Mouse (Mus musculus) neural tube, embryonic 11.5 days (tissue): ENCODE measurements around the gene Tbxa2r. TPM values are rescaled to one million over a fixed set of nuclear protein-coding genes. Genes with fewer than 3 reads are reported as not detected.

ENCODE experiments used
- ATAC-seq: fragments of 200-750 bp; cut with Nextera tagmentation; 2 replicates; pipeline ENCODE4 v1.8.0; 2017; ENCODE audit warnings: moderate number of reproducible peaks, mild to moderate bottlenecking, moderate TSS enrichment, moderate library complexity; ENCODE audit not compliant: insufficient read depth, low FRiP score, low TSS enrichment
- DNase-seq: peaks from one replicate; pipeline ENCODE4 v3.0.0-alpha.2; 2015; ENCODE audit warnings: low spot score
- H3K27ac ChIP-seq: fragments of 300-500 bp; sonication (generic); 2 replicates; pipeline ENCODE4 v1.5.1; 2014; ENCODE audit warnings: low read depth, mild to moderate bottlenecking, low read length
- H3K27me3 ChIP-seq: fragments of 300-500 bp; sonication (generic); 2 replicates; pipeline ENCODE4 v1.6.1; 2014; ENCODE audit warnings: mild to moderate bottlenecking, low read length, mixed read lengths; ENCODE audit not compliant: control insufficient read depth, insufficient read depth
- H3K36me3 ChIP-seq: fragments of 300-500 bp; sonication (generic); 2 replicates; pipeline ENCODE4 v1.6.1; 2014; ENCODE audit warnings: mild to moderate bottlenecking, low read length, moderate library complexity, mixed read lengths; ENCODE audit not compliant: control insufficient read depth, insufficient read depth
- H3K4me1 ChIP-seq: fragments of 300-500 bp; sonication (generic); 2 replicates; pipeline ENCODE4 v1.6.1; 2014; ENCODE audit warnings: low read length, mixed read lengths; ENCODE audit not compliant: control insufficient read depth, insufficient read depth
- H3K4me2 ChIP-seq: fragments of 300-500 bp; sonication (generic); 2 replicates; pipeline ENCODE4 v1.6.1; 2014; ENCODE audit warnings: low read depth, mild to moderate bottlenecking, moderate library complexity
- H3K4me3 ChIP-seq: fragments of 300-500 bp; sonication (generic); 2 replicates; pipeline ENCODE4 v1.5.1; 2014; ENCODE audit warnings: low read depth, low read length
- H3K9ac ChIP-seq: fragments of 300-500 bp; sonication (generic); 2 replicates; pipeline ENCODE4 v1.6.1; 2014; ENCODE audit warnings: mild to moderate bottlenecking, low read length
- H3K9me3 ChIP-seq: fragments of 300-500 bp; sonication (generic); 2 replicates; pipeline ENCODE4 v1.6.1; 2016; ENCODE audit warnings: low read length; ENCODE audit not compliant: control insufficient read depth
- WGBS: fragments of 180-500 bp; shearing (Covaris S2); extraction: QIAGEN DNeasy Blood & Tissue Kit; methylation state at CpG from one replicate; pipeline ENCODE4 v1.1.7; 2014; 5-methylcytosine and 5-hydroxymethylcytosine counted together
- polyA plus RNA-seq: library from polyadenylated mRNA; unstranded; fragments of >200 nt; fragmentation: Nextera tagmentation; extraction: Ambion mirVana; gene quantifications from 2 replicates; pipeline ENCODE4 v1.2.1, GENCODE M21; 2014

The Tbxa2r gene
- polyA plus RNA-seq, 1 experiment from 2014 or later: 1.8 TPM

GRCm38 (mm10) chr10:81321436-81321835, 7.1 kb upstream of the Tbxa2r start:
- Histone ChIP-seq H3K27me3 (no peaks in the 10 kb centered on the region), H3K27ac (no peak overlapping the region), H3K9me3 (no peaks in the 10 kb centered on the region), H3K4me1 (peaks cover 18% of the 10 kb centered on the region), H3K36me3 (peaks cover 41% of the 10 kb centered on the region), H3K4me2 (peak overlapping the region; percentile 77), H3K9ac (peak overlapping the region; percentile 56), H3K4me3 (peak overlapping the region; percentile 69)
- WGBS: 3% methylated on average over 20 of the region's 20 CpGs
- ATAC-seq (peak; percentile 3; the same call in 1 of the 2 replicates), DNase-seq (no peak)

- DNase-seq: no peak
- no peaks in the 10 kb centered on the region for H3K9me3 ChIP-seq
- no peaks in the 10 kb centered on the region for H3K27me3 ChIP-seq
- H3K27ac ChIP-seq: no peak overlapping the region
- 96% methylated on average over 27 of the region's 27 CpGs for WGBS
- H3K4me1 ChIP-seq: peaks cover 14% of the 10 kb centered on the region
- H3K36me3 ChIP-seq: peaks cover 45% of the 10 kb centered on the region
- H3K9ac ChIP-seq: no peak overlapping the region
- H3K4me2 ChIP-seq: peak overlapping the region; percentile 14; the same call in 1 of the 2 replicates
- H3K4me3 ChIP-seq: peak overlapping the region; percentile 69; the same call in 1 of the 2 replicates
- ATAC-seq: no peak
These were observed 6.1 kb upstream of the Tbxa2r start for GRCm38 (mm10) chr10:81322444-81322843.

GRCm38 (mm10) chr10:81323141-81323775, 5.3 kb upstream of the Tbxa2r start:
- Histone ChIP-seq H3K4me2 (no peak overlapping the region), H3K36me3 (peaks cover 43% of the 10 kb centered on the region), H3K27me3 (no peaks in the 10 kb centered on the region), H3K9ac (no peak overlapping the region), H3K4me3 (no peak overlapping the region), H3K27ac (no peak overlapping the region), H3K9me3 (no peaks in the 10 kb centered on the region), H3K4me1 (peaks cover 15% of the 10 kb centered on the region)
- DNase-seq (no peak), ATAC-seq (no peak)
- WGBS: 93% methylated on average over 23 of the region's 23 CpGs

GRCm38 (mm10) chr10:81323791-81324530, 4.6 kb upstream of the Tbxa2r start:
- no peak for ATAC-seq
- Histone ChIP-seq H3K4me2 (no peak overlapping the region), H3K27ac (no peak overlapping the region), H3K27me3 (no peaks in the 10 kb centered on the region), H3K9ac (no peak overlapping the region), H3K36me3 (peaks cover 43% of the 10 kb centered on the region), H3K9me3 (no peaks in the 10 kb centered on the region), H3K4me1 (peaks cover 18% of the 10 kb centered on the region), H3K4me3 (no peak overlapping the region)
- 96% methylated on average over 18 of the region's 18 CpGs for WGBS
- DNase-seq: no peak

- WGBS: 97% methylated on average over 21 of the region's 21 CpGs
These were observed 3.4 kb upstream of the Tbxa2r start for GRCm38 (mm10) chr10:81325176-81325575.

GRCm38 (mm10) chr10:81325781-81326180, 2.8 kb upstream of the Tbxa2r start:
- no peaks in the 10 kb centered on the region for H3K9me3 ChIP-seq
- no peak overlapping the region for H3K4me2 ChIP-seq
- no peak overlapping the region for H3K9ac ChIP-seq
- no peak overlapping the region for H3K27ac ChIP-seq
- no peaks in the 10 kb centered on the region for H3K27me3 ChIP-seq
- 97% methylated on average over 18 of the region's 18 CpGs for WGBS
- DNase-seq: no peak
- peaks cover 9% of the 10 kb centered on the region for H3K4me1 ChIP-seq
- H3K36me3 ChIP-seq: peaks cover 43% of the 10 kb centered on the region
- H3K4me3 ChIP-seq: no peak overlapping the region
- ATAC-seq: no peak

More at GRCm38 (mm10) chr10:81325176-81325575, 3.4 kb upstream of the Tbxa2r start:
- Histone ChIP-seq H3K27me3 (no peaks in the 10 kb centered on the region), H3K9ac (no peak overlapping the region), H3K4me3 (no peak overlapping the region), H3K9me3 (no peaks in the 10 kb centered on the region), H3K4me1 (peaks cover 9% of the 10 kb centered on the region), H3K4me2 (no peak overlapping the region), H3K36me3 (peaks cover 43% of the 10 kb centered on the region), H3K27ac (no peak overlapping the region)
- DNase-seq: no peak
- ATAC-seq: no peak

GRCm38 (mm10) chr10:81326858-81327257, 1.7 kb upstream of the Tbxa2r start:
- H3K9me3 ChIP-seq: no peaks in the 10 kb centered on the region
- no peak overlapping the region for H3K4me2 ChIP-seq
- no peak overlapping the region for H3K9ac ChIP-seq
- H3K4me1 ChIP-seq: peaks cover 6% of the 10 kb centered on the region
- WGBS: 83% methylated on average over 6 of the region's 6 CpGs
- no peak overlapping the region for H3K27ac ChIP-seq
- H3K36me3 ChIP-seq: peaks cover 43% of the 10 kb centered on the region
- ATAC-seq (no peak), DNase-seq (no peak)
- H3K27me3 ChIP-seq: peaks cover 4% of the 10 kb centered on the region; the same call in 1 of the 2 replicates
- no peak overlapping the region for H3K4me3 ChIP-seq

- DNase-seq: no peak
- H3K4me2 ChIP-seq: no peak overlapping the region
- H3K9me3 ChIP-seq: no peaks in the 10 kb centered on the region
- ATAC-seq: no peak
- peaks cover 14% of the 10 kb centered on the region for H3K27me3 ChIP-seq
- H3K4me1 ChIP-seq: peaks cover 4% of the 10 kb centered on the region; the same call in 1 of the 2 replicates
- peak overlapping the region; percentile 29; the same call in 1 of the 2 replicates for H3K9ac ChIP-seq
- no peak overlapping the region for H3K4me3 ChIP-seq
- WGBS: 28% methylated on average over 2 of the region's 2 CpGs
- 0 out of 2 replicates have a peak overlapping the region, but pooled peaks have one; percentile 14 for H3K27ac ChIP-seq
- peaks cover 36% of the 10 kb centered on the region for H3K36me3 ChIP-seq
These were observed 572 bp upstream of the Tbxa2r start for GRCm38 (mm10) chr10:81327959-81328358.
